Mouse (Mus musculus): Measurements from ENCODE around the gene Ikzf3. TPM values are rescaled to one million over a fixed set of nuclear protein-coding genes. Genes with fewer than 3 reads are reported as not detected.

Ikzf3 gene
- under 1 TPM; 0.10 to 0.18 TPM for total RNA-seq (2021)
- long read RNA-seq, experiment 1, result 0 reads
- long read RNA-seq, experiment 2, result 0 reads

DNA sequence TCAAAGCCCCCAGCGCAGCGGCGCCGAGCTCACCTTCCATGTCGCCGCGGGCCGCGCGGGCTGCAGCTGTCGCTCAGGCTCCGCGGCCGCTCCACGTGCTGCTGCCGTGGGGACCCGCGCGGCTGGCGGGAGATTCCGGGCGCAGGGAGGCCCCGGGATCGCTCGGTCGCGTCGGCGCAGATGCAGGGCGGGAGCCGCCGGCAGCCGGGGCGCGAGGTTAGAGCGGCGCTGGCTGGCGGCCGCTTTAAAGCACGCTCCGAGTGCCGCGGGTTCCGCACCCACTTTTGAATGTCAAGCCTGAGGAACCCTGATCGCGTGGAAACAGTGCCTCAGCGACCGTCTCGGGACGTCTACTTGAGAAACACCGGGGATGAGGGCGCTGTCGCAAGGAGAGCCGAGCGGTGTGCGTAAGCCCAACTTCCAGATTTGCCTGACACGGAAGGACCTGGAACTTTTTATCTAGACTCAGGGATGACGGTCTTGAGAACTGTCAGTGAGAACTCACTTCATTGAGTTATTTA is at the start of gene Ikzf3:
Gene Ikzf3 (minus strand): TSS at position 321 of the 521 bp plus-strand sequence.
- DNase-seq, result peak; percentile 5
- intact Hi-C loops (cut with DNase I; ENCODE audit: low total_unique reads), result no loop called here

DNA sequence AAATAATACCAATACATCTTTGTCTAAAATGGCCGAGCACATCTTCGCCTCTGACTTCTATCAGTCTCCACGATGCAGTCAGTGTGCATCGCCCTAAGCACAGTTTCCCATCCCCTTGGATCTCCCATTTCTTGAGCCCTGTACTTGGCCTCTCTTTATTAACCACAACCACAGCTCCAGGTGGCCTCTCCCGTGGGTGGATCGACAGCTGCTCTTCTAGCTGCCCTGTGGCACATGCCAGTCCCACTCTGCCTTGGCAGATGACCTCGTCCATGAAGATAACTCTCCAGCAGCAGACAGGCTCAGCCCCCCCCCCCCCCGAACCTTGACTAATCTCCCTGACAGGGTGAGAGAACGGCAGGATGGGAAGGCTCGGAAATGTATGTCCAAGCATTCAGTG is 49.6 kb upstream of the Ikzf3 start:
- DNase-seq, result no peak
- intact Hi-C loops (cut with DNase I; ENCODE audit: low total_unique reads), result loop anchor here (5.0 kb wide), 1 partner anchor 43 kb away; the partner anchor contains the start of gene Zpbp2

DNA sequence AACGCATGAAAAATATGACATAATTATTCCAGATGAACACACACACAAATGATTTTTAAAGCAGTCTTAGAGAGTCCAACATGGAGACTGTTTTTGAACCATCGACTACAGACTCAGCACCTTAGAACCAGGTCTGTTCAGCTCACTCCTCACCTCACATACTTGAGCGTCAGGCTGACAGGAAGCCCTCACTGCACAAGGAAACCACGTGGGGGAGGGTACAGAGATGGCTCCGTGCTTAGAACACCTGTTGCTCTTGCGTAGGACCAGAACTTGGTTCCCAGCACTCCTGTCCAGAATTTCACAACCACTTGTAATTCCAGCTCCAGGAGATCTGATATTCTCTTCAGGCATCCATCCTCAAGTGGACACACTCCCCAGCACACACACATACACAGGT is 49.2 kb upstream of the Ikzf3 start:
- no peak for DNase-seq
- intact Hi-C loops (cut with DNase I; ENCODE audit: low total_unique reads), result loop anchor here (5.0 kb wide), 1 partner anchor 43 kb away; the partner anchor contains the start of gene Zpbp2

DNA sequence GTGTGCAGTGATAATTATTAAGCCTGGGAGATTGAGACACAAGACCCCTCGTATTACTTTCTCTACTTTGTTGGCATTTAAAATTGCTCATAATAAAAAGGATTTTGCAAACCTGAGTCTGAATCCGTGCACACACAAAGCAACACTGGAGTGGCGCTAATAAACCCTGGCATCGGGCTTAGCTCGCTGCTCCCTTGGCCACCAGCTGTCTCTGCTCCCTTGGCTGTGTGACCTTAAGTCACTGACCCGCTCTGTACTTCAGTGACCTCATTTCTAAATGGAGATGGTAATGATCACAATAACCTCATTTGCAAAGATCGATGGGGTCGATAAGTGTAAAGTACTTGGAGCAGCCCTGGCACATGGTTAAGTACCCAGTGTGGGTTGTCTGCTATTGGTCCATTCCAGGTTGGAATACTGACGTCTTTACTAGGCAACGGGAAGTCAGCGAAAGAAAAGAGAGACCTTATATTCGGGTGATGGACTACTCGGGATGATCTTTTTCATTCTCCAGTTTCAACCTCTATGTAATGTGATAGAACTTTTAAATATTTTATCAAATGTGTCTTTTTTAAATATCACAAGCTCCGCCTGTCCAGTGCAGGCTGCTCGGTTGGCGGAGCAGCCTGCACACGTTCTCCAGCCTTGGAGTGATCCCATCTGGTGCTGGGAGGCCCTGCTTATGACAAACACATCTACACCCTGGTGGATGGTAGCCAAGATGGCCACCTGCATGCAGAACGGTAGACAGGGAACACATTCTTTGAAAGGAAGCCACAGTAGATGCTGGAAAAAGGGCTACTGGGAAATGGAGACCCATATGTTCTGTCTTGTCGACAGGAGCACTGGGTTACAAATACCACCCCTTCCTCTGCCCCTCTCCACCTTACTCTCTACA is 45.0 kb upstream of the Ikzf3 start:
- DNase-seq, result no peak
- intact Hi-C loops (cut with DNase I; ENCODE audit: low total_unique reads), result no loop called here

DNA sequence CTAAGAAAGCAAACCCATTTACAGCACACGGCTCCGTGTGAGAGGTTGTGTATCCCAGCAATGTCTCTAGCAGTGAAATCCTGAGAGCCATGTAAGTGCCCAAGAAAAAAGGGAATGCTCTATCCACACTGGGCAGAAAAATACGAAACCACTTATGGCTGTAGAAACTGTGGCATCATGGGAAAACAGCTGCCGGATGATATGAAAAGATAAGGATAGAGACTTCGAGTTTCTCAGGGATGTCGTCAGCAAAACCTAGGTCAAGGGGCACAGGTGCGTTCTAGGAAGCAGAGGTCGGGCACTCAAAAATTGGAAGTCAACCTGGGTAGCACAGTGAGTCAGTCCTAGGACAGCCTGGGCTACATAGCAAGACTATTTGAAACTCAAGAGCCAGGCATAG is 43.5 kb upstream of the Ikzf3 start:
- intact Hi-C loops (cut with DNase I; ENCODE audit: low total_unique reads), result no loop called here
- DNase-seq, result no peak

DNA sequence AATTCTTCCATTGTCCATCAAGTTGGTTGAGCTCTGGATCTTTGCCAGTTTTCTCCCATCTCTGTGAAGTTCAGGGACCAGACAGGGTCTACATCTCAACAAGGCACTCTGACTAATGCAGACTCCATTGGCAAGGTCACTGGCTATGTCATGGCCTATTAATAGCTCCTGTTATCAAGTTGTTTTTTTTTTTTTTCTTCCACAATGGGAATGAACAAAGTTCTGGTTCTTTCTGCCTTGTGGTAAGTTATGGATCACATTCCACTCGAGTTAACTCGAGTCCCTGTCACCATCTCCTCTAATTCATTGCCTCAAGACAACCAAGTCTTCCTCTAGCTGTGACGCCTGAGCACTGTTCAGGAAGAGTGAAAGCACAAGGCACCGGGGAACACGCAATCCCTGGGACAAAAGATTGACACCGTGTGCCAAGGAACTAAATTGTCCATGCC is 43.0 kb upstream of the Ikzf3 start:
- DNase-seq, result no peak
- intact Hi-C loops (cut with DNase I; ENCODE audit: low total_unique reads), result no loop called here

DNA sequence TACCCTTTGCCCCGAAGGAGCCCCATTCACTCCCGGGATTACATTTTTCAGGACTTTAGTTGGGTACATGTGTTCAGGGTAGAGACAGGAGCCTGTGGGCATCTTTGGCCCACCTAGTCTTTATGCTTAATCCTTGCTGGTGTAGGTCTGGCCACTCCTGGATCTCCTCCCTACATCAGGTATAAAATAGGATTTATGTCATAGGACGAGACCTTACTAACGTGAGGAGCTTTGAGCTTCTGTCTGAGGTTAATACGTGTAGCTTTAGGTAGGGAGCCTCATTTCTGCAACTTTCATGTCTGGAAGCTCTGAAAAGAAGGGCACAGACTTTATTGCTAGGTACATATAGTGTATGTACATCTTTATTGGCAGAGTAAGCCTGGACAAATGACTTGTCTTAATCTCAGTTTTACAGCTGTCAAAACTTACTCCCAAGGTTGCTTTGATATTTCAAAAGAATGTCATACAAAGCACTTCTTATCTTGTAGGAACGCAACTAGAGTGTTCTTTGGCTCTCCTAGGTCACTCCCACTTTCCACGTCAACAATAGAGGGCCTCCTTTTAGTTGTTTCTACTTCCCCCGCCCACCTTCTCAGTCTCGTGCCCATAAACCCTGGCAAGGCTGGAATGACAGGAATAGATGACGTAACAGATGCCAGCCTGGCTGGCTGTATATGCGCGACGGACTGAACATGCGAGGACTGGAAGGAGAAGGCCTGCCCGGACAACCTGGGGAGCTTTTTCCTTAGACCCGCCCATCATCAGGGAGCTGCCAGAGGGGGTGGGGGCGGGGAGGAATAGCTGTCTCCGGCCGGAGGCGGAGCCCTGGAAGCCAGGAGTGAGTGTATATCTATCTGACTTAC is 42.1 kb upstream of the Ikzf3 start:
- intact Hi-C loops (cut with DNase I; ENCODE audit: low total_unique reads), result no loop called here
- peak; percentile 59 for DNase-seq

DNA sequence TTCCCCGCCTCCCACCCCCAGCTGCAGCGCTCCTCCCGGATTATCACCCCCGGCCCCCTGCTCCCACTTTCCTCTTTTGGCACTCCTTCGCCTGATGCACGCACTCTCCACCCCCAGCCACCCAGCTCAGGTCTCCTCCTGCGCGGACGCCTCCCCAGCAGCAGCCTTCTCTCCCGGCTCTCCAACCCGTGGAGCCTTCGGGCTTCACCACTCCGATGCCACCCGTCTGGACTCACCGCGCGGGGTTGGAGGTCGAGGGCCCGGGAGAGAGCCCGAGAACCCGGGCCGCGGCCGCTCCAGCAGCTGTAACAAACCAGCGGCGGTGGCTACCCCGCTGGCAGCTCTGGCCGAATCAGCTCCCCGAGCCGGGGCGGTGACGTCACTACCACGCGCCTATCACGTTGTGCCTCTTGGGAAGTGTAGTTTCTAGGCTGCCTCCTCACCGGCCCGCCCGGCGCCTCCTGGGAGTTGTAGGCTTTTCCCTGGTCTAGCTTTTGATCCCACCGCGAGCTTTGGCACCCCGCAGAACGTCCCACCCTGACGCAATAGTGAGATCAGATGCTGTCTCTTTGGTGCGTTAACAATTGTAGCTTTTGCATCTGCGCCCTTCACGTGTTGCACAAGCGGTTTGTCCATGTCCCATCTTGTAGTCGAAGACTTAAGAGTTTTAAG is 41.2 kb upstream of the Ikzf3 start, which contains the start of gene Ormdl3:
Gene Ormdl3 (minus strand): TSS at position 477 of the 672 bp plus-strand sequence.
- intact Hi-C loops (cut with DNase I; ENCODE audit: low total_unique reads), result no loop called here
- DNase-seq, result peak; percentile 99

DNA sequence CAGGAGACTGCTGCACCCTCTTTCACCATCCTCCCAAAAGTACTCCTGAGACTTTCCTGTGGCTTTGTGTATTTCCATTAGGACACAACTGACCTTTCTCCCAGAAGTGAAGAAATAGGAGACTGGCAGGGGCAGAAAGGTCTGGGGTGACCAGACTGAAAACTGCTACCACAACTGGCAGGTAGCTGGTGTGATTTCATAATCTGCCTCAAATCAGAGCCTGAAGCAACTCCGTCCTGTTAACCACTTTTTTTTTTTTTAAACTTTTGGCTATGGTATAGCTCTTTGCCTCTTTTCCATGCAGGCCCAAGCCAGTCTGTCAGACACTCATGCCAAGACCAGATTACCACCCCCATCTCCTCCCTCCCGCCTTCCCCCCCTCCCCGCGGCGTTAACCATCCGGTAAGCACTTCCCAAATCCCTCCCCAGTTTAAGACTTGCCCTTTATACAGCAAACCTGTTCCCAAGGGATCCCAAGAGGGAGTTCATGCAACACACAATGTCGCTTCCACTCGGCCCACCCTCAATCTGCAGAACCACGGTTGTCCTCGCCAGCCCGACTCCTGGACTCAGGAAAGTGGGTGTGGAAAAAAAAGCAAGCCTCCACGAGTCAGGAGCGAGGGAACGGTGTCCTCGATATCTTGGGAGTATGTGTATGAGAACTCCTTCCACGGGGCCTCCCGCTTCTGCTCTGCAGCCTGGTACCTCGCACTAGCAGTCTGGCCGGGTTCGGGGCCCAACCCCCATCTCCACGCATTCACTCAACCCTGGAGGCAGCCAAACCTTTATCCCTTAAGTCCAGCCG is 40.5 kb upstream of the Ikzf3 start:
- intact Hi-C loops (cut with DNase I; ENCODE audit: low total_unique reads), result no loop called here
- DNase-seq, result no peak

DNA sequence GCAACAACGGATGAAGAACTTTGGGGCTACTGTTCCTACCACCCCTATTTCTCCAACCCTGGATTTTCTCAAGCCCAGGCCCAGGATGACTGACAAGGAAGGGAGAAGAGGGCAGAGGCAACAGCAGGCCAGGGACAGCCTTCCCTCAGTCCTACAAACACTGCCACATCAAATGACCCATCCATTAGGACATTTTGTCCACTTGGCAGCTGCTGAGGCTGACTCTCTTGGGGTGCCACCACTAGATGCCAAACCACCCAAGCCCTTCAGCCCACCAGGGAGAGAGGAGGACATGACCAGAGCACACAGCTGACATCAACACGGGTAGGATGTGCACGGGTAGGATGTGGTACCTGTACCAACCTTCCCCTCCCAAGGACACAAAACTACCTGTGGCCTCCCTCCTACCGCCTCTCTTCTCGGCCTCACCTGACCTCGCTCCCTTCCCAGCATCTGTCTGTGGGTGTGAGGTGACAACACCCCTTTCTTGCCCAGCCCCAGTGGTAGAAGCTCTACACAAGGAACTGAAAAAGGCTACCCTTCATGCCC is 38.9 kb upstream of the Ikzf3 start:
- intact Hi-C loops (cut with DNase I; ENCODE audit: low total_unique reads), result no loop called here

DNA sequence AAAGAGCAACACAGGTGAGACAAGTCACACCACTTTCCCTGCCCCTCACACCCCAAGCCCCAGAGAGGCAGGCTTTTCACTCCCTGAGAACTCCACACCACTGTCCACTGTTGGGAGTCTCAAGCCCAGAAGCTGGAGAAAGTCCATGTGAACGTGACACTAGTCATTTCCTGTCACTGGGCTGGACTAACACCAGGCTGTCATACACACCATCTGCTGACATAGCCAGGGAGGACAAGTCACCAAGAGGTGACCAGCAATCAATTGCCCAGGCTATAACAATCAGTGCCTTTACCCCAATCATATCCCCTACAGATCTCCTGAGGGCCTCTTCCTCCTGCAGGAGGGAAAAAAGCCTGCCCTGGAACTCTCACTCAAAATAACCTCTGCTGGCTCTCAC is 38.3 kb upstream of the Ikzf3 start:
- intact Hi-C loops (cut with DNase I; ENCODE audit: low total_unique reads), result no loop called here
- DNase-seq, result no peak

More for the DNA sequence above, 38.9 kb upstream of the Ikzf3 start:
- DNase-seq, result no peak

DNA sequence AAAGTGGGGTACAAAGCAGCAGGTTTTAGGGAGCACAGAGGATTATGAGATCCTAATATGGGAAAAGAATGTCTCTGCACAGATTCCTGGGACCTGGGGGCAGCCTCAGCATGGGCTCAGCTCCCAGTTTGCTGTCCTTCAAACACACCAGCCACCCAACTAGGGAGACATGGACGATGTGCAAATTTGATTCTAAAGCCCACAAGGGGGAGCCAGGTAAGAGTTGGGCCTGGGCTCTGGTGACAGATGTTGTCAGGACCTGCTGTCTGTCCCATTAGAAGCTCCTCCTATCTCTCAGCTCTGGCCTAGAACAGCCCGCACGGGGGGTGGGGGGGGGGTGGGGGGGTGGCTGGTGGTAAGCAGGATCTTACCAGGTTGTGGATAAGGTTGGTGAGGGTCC is 37.7 kb upstream of the Ikzf3 start:
- no peak for DNase-seq
- intact Hi-C loops (cut with DNase I; ENCODE audit: low total_unique reads), result no loop called here

DNA sequence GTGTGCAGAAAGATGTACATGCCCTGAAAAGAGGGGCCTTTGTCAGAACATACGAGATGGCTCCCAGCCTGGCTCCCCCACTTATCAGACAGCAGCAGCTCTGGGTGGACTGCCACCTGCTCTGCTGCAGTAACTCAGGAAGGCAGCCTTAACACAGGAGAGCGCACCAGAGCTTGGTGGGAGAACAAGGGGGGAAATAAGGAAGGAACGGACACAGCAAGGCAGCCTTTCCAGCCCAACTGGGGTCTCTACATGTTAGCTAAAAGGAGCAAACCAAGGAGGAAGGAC is 37.4 kb upstream of the Ikzf3 start:
- intact Hi-C loops (cut with DNase I; ENCODE audit: low total_unique reads), result no loop called here

DNA sequence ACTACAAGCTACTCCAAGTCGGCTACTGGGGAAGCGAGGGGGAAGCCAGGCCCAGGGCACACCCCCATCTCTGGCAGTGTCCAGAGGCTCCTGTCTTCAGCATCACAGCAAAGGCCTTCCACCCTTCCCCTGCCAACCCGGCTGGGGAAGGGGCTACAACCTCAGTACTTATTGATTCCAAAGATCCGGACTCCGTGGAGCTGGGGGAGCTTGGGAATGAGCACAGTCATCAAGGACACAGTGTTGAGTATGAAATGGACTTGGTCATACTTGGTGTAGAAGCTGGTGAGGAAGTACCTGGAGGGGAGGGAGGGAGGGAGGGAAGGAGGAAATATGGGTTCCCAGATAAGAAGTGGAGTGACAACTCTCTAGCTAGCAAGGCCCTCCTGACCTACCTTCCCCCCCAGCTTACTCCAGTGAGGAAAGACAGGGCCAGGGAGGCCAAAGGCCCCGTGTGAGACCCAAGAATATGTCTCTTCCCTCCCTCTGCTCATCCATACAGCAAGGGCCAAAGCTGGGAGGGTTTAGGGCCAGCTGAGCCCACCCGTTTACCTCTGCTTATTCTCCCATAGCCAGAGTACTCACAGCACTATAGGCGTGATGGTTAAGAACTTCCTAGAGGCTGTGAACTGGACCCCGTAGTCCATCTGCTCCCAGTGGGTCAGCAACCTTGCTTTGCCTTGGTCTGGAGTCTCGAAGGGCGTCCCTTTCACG is 36.9 kb upstream of the Ikzf3 start:
- intact Hi-C loops (cut with DNase I; ENCODE audit: low total_unique reads), result no loop called here
- DNase-seq, result no peak

More for the DNA sequence above, 37.4 kb upstream of the Ikzf3 start:
- no peak for DNase-seq

DNA sequence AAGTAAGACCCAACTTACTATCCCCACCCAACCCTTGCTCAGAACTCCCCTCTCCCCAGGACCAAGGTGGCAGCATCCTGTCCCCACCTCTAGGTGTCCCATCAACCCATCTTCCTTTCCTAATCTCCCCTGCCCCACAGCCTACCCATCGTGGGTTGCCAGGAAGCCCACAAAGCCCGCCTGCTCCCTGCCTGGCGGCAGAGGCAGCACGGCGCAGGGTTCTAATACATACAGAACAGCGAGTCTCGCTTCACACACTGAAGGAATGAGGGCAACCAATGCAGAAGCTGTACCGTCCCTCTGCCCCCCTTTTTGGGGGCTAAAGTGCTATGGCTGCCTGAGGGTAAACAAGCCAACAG is 36.2 kb upstream of the Ikzf3 start:
- no peak for DNase-seq
- intact Hi-C loops (cut with DNase I; ENCODE audit: low total_unique reads), result no loop called here

DNA sequence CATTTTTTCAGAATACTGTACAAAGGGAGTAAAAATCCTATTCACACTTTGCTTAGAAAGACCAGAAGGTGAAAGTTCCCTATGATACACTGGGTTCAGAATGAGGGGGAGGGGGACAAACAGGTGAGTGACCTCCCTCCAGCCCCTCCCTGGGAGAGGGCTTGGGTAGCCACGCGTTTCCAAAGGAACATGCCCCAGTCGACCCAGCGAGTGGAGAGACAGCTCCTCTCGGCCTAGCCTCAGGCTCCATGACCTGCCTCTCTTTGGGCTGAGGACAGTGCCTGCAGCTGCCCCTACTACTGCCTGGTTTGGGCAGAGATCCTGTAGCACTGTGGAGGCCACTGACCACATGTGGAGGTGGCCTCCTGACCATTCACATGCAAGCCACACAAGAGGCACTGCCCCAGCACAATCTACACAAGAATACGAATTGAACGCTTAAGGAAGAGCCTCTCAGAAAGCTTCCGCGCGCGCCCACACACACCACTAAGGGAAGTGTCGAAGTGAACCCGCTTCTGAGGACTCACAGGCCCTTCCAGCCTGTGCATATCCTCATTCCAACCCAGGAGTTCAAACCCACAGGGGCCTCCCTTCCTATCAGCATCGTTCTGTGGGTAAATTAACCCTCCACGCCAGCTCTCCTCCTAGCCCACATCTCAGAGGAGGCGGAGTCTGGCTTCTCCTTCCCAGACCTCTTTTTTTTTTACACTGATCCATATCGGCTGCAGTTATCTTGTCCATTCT is 35.6 kb upstream of the Ikzf3 start:
- intact Hi-C loops (cut with DNase I; ENCODE audit: low total_unique reads), result no loop called here
- DNase-seq, result no peak

Measured in gastrocnemius, postnatal 14 days (tissue).